Mouse (Mus musculus): Measurements from ENCODE around the gene Gng2. TPM values are rescaled to one million over a fixed set of nuclear protein-coding genes. Genes with fewer than 3 reads are reported as not detected.

The Gng2 gene
- total and polyA plus RNA-seq, 3 experiments, result 3.3 to 17.2 TPM; not detected in 1

GRCm38 (mm10) chr14:19861311-19862080 is 115.9 kb downstream of the Gng2 start:
- DNase-seq (ENCODE audit: low read depth, low spot score), result no peak
- no peaks in the 10 kb centered on the region for H3K79me2 ChIP-seq (ENCODE audit: control insufficient read depth, insufficient read depth, low read length, poor library complexity)

GRCm38 (mm10) chr14:19860281-19860680 is 117.1 kb downstream of the Gng2 start:
- no peak overlapping the region for H3K27ac ChIP-seq (ENCODE audit: control insufficient read depth, low read depth, low read length)
- H3K27me3 ChIP-seq (ENCODE audit: control insufficient read depth in 1 of 2, insufficient read depth in 2 of 2, low read length in 2 of 2), result peaks cover 0 to 2% of the 10 kb centered on the region in 2 experiments; a peak in 2 of 4 replicates
- no peaks in the 10 kb centered on the region for H3K36me3 ChIP-seq (ENCODE audit: control insufficient read depth in 1 of 2, insufficient read depth in 2 of 2, low read length in 2 of 2)
- DNase-seq (ENCODE audit: low read depth, low spot score), result no peak
- no peak overlapping the region for H3K4me3 ChIP-seq (ENCODE audit: control insufficient read depth in 1 of 2, insufficient read depth in 1 of 2, low read depth in 2 of 2, low read length in 2 of 2)
- H3K9me3 ChIP-seq (replicated peaks; ENCODE audit: insufficient read depth, low read length), result no peaks in the 10 kb centered on the region
- H3K4me1 ChIP-seq (ENCODE audit: control insufficient read depth in 1 of 2, insufficient read depth in 2 of 2, low read length in 2 of 2), result no peaks in the 10 kb centered on the region
- H3K9ac ChIP-seq (ENCODE audit: control insufficient read depth, low read depth, low read length, poor library complexity, severe bottlenecking), result no peak overlapping the region
- TF ChIP-seq SIN3A (IDR thresholded peaks at IDR 0.05; ENCODE audit: low read length), result no peak
- TF ChIP-seq TBP (IDR thresholded peaks at IDR 0.05; ENCODE audit: low read depth, low read length), result no peak
- no peak for TF ChIP-seq JUND (IDR thresholded peaks at IDR 0.05; ENCODE audit: low read depth, low read length)
- TF ChIP-seq MAZ (IDR thresholded peaks at IDR 0.05; ENCODE audit: low read depth, low read length), result no peak
- H3K79me2 ChIP-seq (ENCODE audit: control insufficient read depth, insufficient read depth, low read length, poor library complexity), result no peaks in the 10 kb centered on the region

More at GRCm38 (mm10) chr14:19861311-19862080, 115.9 kb downstream of the Gng2 start:
- TF ChIP-seq RAD21 (IDR thresholded peaks at IDR 0.05; ENCODE audit: low read depth, low read length) (no peak), MAZ (IDR thresholded peaks at IDR 0.05; ENCODE audit: low read depth, low read length) (no peak), ETS1 (IDR thresholded peaks at IDR 0.05; ENCODE audit: low read depth, low read length) (no peak), SIN3A (IDR thresholded peaks at IDR 0.05; ENCODE audit: low read length) (no peak), GABPA (IDR thresholded peaks at IDR 0.05; ENCODE audit: low read depth, low read length) (no peak), HCFC1 (IDR thresholded peaks at IDR 0.05; ENCODE audit: low read depth, low read length) (no peak), RCOR1 (IDR thresholded peaks at IDR 0.05; ENCODE audit: low read depth, low read length) (no peak), TCF12 (IDR thresholded peaks at IDR 0.05; ENCODE audit: low read depth, low read length) (no peak), CHD2 (IDR thresholded peaks at IDR 0.05; ENCODE audit: low read length) (no peak), TAL1 (IDR thresholded peaks at IDR 0.05; ENCODE audit: low read length) (no peak), BHLHE40 (IDR thresholded peaks at IDR 0.05; ENCODE audit: borderline replicate concordance, low read depth, low read length) (no peak), GATA1 (IDR thresholded peaks at IDR 0.05; ENCODE audit: low read depth, low read length) (no peak), MYC (IDR thresholded peaks at IDR 0.05; ENCODE audit: low read depth, low read length) (no peak), POLR2AphosphoS5 (IDR thresholded peaks at IDR 0.05; ENCODE audit: borderline replicate concordance, low read depth, low read length) (no peak)
- Histone ChIP-seq H3K27me3 (ENCODE audit: control insufficient read depth in 1 of 2, insufficient read depth in 2 of 2, low read length in 2 of 2) (no peaks in the 10 kb centered on the region; a peak in 1 of 4 replicates), H3K36me3 (ENCODE audit: control insufficient read depth in 1 of 2, insufficient read depth in 2 of 2, low read length in 2 of 2) (no peaks in the 10 kb centered on the region), H3K9ac (ENCODE audit: control insufficient read depth, low read depth, low read length, poor library complexity, severe bottlenecking) (no peak overlapping the region), H3K9me3 (replicated peaks; ENCODE audit: insufficient read depth, low read length) (no peaks in the 10 kb centered on the region), H3K4me1 (ENCODE audit: control insufficient read depth in 1 of 2, insufficient read depth in 2 of 2, low read length in 2 of 2) (no peaks in the 10 kb centered on the region), H3K27ac (ENCODE audit: control insufficient read depth, low read depth, low read length) (no peak overlapping the region), H3K4me3 (ENCODE audit: control insufficient read depth in 1 of 2, insufficient read depth in 1 of 2, low read depth in 2 of 2, low read length in 2 of 2) (no peak overlapping the region)
